Mouse (Mus musculus): ENCODE data around the gene Scfd1.

GRCm38 (mm10) chr12:51492040-51492439 is 114.7 kb downstream of the Scfd1 start:
- no peak for TF ChIP-seq CTCF (IDR thresholded peaks at IDR 0.05; ENCODE audit: low read depth, low read length)
- no peak for TF ChIP-seq POLR2A (IDR thresholded peaks at IDR 0.05; ENCODE audit: extremely low read depth, insufficient read depth, low read length)
